Mouse (Mus musculus): ENCODE measurements around the gene Serpinf1. TPM values are rescaled to one million over a fixed set of nuclear protein-coding genes. Genes with fewer than 3 reads are reported as not detected.
"Not testable (repeated sequence)": the region's sequence is repeated elsewhere in the genome, so short reads cannot be mapped to it uniquely, and the experiment has no call there.

Gene Serpinf1
- total RNA-seq, 1 experiment from 2014 or later = 60.5 TPM

GRCm38 (mm10) chr11:75404801-75405200 lies 17.7 kb downstream of the Serpinf1 start:
- ATAC-seq (replicated peaks in 1 of 2; ENCODE audit: insufficient read depth in 1 of 2, low FRiP score in 2 of 2, low TSS enrichment in 1 of 2, low read depth in 1 of 2, poor library complexity in 2 of 2, severe bottlenecking in 2 of 2) = no peak

GRCm38 (mm10) chr11:75403301-75404052 lies 19.0 kb downstream of the Serpinf1 start:
- no peak for ATAC-seq (replicated peaks in 1 of 2; ENCODE audit: insufficient read depth in 1 of 2, low FRiP score in 2 of 2, low TSS enrichment in 1 of 2, low read depth in 1 of 2, poor library complexity in 2 of 2, severe bottlenecking in 2 of 2)

DNA sequence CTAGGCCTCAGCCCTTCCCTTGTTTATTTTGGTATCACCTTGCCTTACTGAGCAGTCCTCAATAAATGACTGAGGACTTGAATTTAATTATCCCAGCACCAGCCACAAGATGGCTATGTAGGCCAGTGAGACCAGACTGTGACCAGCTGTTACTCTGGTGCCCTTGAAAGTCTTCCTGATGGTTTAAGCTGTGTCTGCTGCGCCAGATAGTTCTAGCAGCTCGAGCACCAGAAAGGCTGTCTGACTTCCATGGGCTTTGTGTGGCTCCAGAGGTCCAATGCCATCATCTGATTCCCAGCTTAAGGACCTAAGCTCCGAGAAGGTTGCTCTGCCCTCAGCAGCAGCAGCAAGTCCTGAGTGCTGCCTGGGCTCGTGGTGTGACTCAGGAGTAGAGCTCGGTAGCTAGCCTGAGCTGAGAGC lies 20.2 kb downstream of the Serpinf1 start:
- peak in 1 of 2 experiments; percentile 65; a peak in 3 of 4 replicates for ATAC-seq (replicated peaks in 1 of 2; ENCODE audit: insufficient read depth in 1 of 2, low FRiP score in 2 of 2, low TSS enrichment in 1 of 2, low read depth in 1 of 2, poor library complexity in 2 of 2, severe bottlenecking in 2 of 2)

DNA sequence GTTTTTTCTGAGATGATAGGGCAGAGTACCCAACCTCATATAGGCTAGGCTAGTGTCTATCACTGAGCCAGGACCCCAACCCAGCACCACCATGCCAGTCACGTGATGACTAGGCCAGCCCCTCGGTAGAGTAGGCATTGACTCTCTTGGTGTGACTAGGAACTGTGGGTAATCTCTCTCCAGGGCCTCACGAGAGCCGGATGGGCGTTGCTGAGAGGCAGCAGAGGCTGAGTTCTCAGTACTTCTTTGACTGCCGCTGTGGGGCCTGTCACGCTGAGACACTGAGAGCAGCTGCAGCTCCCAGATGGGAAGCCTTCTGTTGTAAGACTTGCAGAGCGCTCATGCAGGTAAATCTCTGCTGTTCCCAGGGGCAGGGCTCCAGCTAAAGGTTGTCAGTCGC lies 22.4 kb downstream of the Serpinf1 start:
- no peak for ATAC-seq (replicated peaks in 1 of 2; ENCODE audit: insufficient read depth in 1 of 2, low FRiP score in 2 of 2, low TSS enrichment in 1 of 2, low read depth in 1 of 2, poor library complexity in 2 of 2, severe bottlenecking in 2 of 2)

DNA sequence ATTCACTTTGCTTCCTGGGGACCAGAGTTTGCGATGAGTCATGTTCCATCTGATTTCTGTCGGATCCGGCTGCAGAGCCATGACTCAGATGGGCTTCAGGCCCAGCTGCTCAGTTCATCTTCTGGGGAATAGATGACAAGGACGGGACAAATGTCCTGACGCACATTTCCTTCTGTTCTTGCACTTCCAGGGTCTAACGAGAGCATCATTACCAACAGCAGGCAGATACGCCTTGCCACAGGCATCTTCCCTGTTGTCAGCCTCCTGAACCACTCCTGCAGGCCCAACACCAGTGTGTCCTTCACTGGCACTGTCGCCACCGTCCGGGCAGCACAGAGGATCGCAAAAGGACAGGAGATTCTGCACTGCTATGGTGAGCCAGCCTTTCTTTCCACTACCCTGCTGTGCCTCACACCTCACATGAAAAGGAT lies 23.1 kb downstream of the Serpinf1 start:
- no peak for ATAC-seq (replicated peaks in 1 of 2; ENCODE audit: insufficient read depth in 1 of 2, low FRiP score in 2 of 2, low TSS enrichment in 1 of 2, low read depth in 1 of 2, poor library complexity in 2 of 2, severe bottlenecking in 2 of 2)

GRCm38 (mm10) chr11:75397452-75397851 lies 25.0 kb downstream of the Serpinf1 start:
- no peak for ATAC-seq (replicated peaks in 1 of 2; ENCODE audit: insufficient read depth in 1 of 2, low FRiP score in 2 of 2, low TSS enrichment in 1 of 2, low read depth in 1 of 2, poor library complexity in 2 of 2, severe bottlenecking in 2 of 2)

GRCm38 (mm10) chr11:75395611-75396010 lies 26.9 kb downstream of the Serpinf1 start:
- ATAC-seq (replicated peaks in 1 of 2; ENCODE audit: insufficient read depth in 1 of 2, low FRiP score in 2 of 2, low TSS enrichment in 1 of 2, low read depth in 1 of 2, poor library complexity in 2 of 2, severe bottlenecking in 2 of 2) = no peak

- peak in 1 of 2 experiments; percentile 12; a peak in 1 of 4 replicates for ATAC-seq (replicated peaks in 1 of 2; ENCODE audit: insufficient read depth in 1 of 2, low FRiP score in 2 of 2, low TSS enrichment in 1 of 2, low read depth in 1 of 2, poor library complexity in 2 of 2, severe bottlenecking in 2 of 2)
Observed at GRCm38 (mm10) chr11:75383529-75383928, 39.0 kb downstream of the Serpinf1 start.

DNA sequence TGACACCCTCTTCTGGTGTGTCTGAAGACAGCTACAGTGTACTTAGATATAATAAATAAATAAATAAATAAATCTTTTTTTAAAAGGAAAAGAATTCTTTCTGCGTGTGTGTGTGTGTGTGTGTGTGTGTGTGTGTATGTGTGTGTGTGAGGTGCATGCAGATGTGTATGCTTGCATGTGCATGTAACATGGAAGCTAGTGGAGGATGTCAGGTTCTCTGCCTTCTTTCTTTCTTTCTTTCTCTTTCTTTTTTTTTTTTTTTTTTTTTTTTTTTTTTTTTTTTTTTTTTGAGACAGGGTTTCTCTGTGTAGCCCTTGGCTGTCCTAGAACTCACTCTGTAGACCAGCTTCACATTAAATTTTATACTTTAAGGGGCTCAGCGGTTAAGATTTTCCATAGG lies 43.7 kb downstream of the Serpinf1 start:
- ATAC-seq (replicated peaks in 1 of 2; ENCODE audit: insufficient read depth in 1 of 2, low FRiP score in 2 of 2, low TSS enrichment in 1 of 2, low read depth in 1 of 2, poor library complexity in 2 of 2, severe bottlenecking in 2 of 2) = not testable (repeated sequence)

GRCm38 (mm10) chr11:75377125-75377524 lies 45.4 kb downstream of the Serpinf1 start:
- ATAC-seq (replicated peaks in 1 of 2; ENCODE audit: insufficient read depth in 1 of 2, low FRiP score in 2 of 2, low TSS enrichment in 1 of 2, low read depth in 1 of 2, poor library complexity in 2 of 2, severe bottlenecking in 2 of 2) = no peak

Other genes starting within 250 kb of the Serpinf1 start
- gene Ovca2, start 243.9 kb downstream of the Serpinf1 start, total RNA-seq (2017) = 17.1 and 20.8 TPM in 2 replicates
- gene Dph1, start 231.5 kb downstream of the Serpinf1 start, total RNA-seq (2017) = 7.8 and 14.0 TPM in 2 replicates
- 0.84 TPM in 1 of 2 replicates, not detected in the other for gene Rtn4rl1, start 228.9 kb downstream of the Serpinf1 start, total RNA-seq (2017)
- gene Rpa1, start 74.4 kb downstream of the Serpinf1 start, total RNA-seq (2017) = 144 and 160 TPM in 2 replicates
- gene Smyd4, start 74.3 kb downstream of the Serpinf1 start, total RNA-seq (2017) = 13.0 and 22.1 TPM in 2 replicates
- not detected in 2 replicates for gene Serpinf2, start 16.9 kb upstream of the Serpinf1 start, total RNA-seq (2017)
- gene Wdr81, start 32.0 kb upstream of the Serpinf1 start, total RNA-seq (2017) = 4.5 and 6.0 TPM in 2 replicates
- gene Tlcd2, start 39.0 kb upstream of the Serpinf1 start, total RNA-seq (2017) = 24.7 and 33.5 TPM in 2 replicates
- gene Prpf8, start 64.1 kb upstream of the Serpinf1 start, total RNA-seq (2017) = 113 and 126 TPM in 2 replicates
- gene Rilp, start 87.4 kb upstream of the Serpinf1 start, total RNA-seq (2017) = 0.75 TPM in 1 of 2 replicates, not detected in the other
- gene Scarf1, start 90.8 kb upstream of the Serpinf1 start, total RNA-seq (2017) = 12.2 and 17.8 TPM in 2 replicates
- 8.9 and 17.5 TPM in 2 replicates for gene Slc43a2, start 109.0 kb upstream of the Serpinf1 start, total RNA-seq (2017)
- 55.5 and 98.3 TPM in 2 replicates for gene Pitpna, start 165.4 kb upstream of the Serpinf1 start, total RNA-seq (2017)
- gene Inpp5k, start 208.3 kb upstream of the Serpinf1 start, total RNA-seq (2017) = 54.1 and 59.6 TPM in 2 replicates
- 28.3 and 35.9 TPM in 2 replicates for gene Myo1c, start 227.8 kb upstream of the Serpinf1 start, total RNA-seq (2017)